Mouse (Mus musculus) kidney, embryonic 14.5 days (tissue): ENCODE results near the gene Unc93a2. TPM values are rescaled to one million over a fixed set of nuclear protein-coding genes. Genes with fewer than 3 reads are reported as not detected.
A peak's percentile ranks its signal among the peaks of the same experiment; 100 is the strongest.
"Not testable (repeated sequence)": the region's sequence is repeated elsewhere in the genome, so short reads cannot be mapped to it uniquely, and the experiment has no call there.

Source experiments
- ATAC-seq: fragments of 200-750 bp; cut with Nextera tagmentation; 2 replicates; pipeline ENCODE4 v1.8.0; 2017; ENCODE audit warnings: moderate number of reproducible peaks, mild to moderate bottlenecking, moderate TSS enrichment, moderate library complexity; ENCODE audit not compliant: low FRiP score, low TSS enrichment
- H3K27ac ChIP-seq: fragments of 300-500 bp; sonication (generic); 2 replicates; pipeline ENCODE4 v1.5.1; 2014; ENCODE audit warnings: low read depth, mild to moderate bottlenecking, low read length, moderate library complexity, mixed read lengths
- H3K27me3 ChIP-seq: fragments of 300-500 bp; sonication (generic); 2 replicates; pipeline ENCODE4 v1.6.1; 2014; ENCODE audit warnings: mild to moderate bottlenecking, low read length; ENCODE audit not compliant: control insufficient read depth, insufficient read depth
- H3K36me3 ChIP-seq: fragments of 300-500 bp; sonication (generic); 2 replicates; pipeline ENCODE4 v1.6.1; 2014; ENCODE audit warnings: low read length, mixed read lengths; ENCODE audit not compliant: control insufficient read depth, insufficient read depth
- H3K4me1 ChIP-seq: fragments of 300-500 bp; sonication (generic); 2 replicates; pipeline ENCODE4 v1.6.1; 2014; ENCODE audit warnings: low read length, mixed read lengths; ENCODE audit not compliant: control insufficient read depth, insufficient read depth
- H3K4me2 ChIP-seq: fragments of 300-500 bp; sonication (generic); replicated peaks from 2 replicates; pipeline ENCODE4 v1.6.1; 2014; ENCODE audit warnings: low read depth, mild to moderate bottlenecking, low read length
- H3K4me3 ChIP-seq: fragments of 300-500 bp; sonication (generic); 2 replicates; pipeline ENCODE4 v1.5.1; 2014; ENCODE audit warnings: mild to moderate bottlenecking, low read length
- H3K9ac ChIP-seq: fragments of 300-500 bp; sonication (generic); 2 replicates; pipeline ENCODE4 v1.6.1; 2014; ENCODE audit warnings: low read depth, mild to moderate bottlenecking, low read length, moderate library complexity
- H3K9me3 ChIP-seq: fragments of 300-500 bp; sonication (generic); 2 replicates; pipeline ENCODE4 v1.6.1; 2016; ENCODE audit warnings: low read length; ENCODE audit not compliant: control insufficient read depth
- WGBS: fragments of 180-500 bp; shearing (Covaris S2); extraction: QIAGEN DNeasy Blood & Tissue Kit; methylation state at CpG from one replicate; pipeline ENCODE4 v1.1.7; 2014; 5-methylcytosine and 5-hydroxymethylcytosine counted together
- polyA plus RNA-seq: library from polyadenylated mRNA; unstranded; fragments of >200 nt; fragmentation: Nextera tagmentation; extraction: Ambion mirVana; gene quantifications from 2 replicates; pipeline ENCODE4 v1.2.1, GENCODE M21; 2014

Unc93a2 gene
- polyA plus RNA-seq, 1 experiment from 2014 or later, result not detected

GRCm38 (mm10) chr17:7396288-7396687, 11.0 kb upstream of the Unc93a2 start:
- WGBS, result no CpG with 5 or more reads among the region's 2 CpGs
- H3K36me3 ChIP-seq, H3K4me1 ChIP-seq, H3K4me3 ChIP-seq, ATAC-seq, H3K4me2 ChIP-seq, H3K27ac ChIP-seq, H3K9ac ChIP-seq, H3K27me3 ChIP-seq, H3K9me3 ChIP-seq: not testable (repeated sequence)

- not testable (repeated sequence) for H3K27me3 ChIP-seq, H3K9ac ChIP-seq, H3K36me3 ChIP-seq, H3K4me3 ChIP-seq, ATAC-seq, H3K27ac ChIP-seq, H3K9me3 ChIP-seq, H3K4me1 ChIP-seq, H3K4me2 ChIP-seq
- WGBS, result 91% methylated on average over 6 of the region's 8 CpGs
Observed at GRCm38 (mm10) chr17:7395671-7396070, 10.4 kb upstream of the Unc93a2 start.

- H3K36me3 ChIP-seq, H3K4me1 ChIP-seq, H3K4me2 ChIP-seq, H3K9me3 ChIP-seq, H3K4me3 ChIP-seq, H3K9ac ChIP-seq, ATAC-seq, H3K27me3 ChIP-seq, H3K27ac ChIP-seq: not testable (repeated sequence)
- 90% methylated on average over 7 of the region's 7 CpGs for WGBS
Observed at GRCm38 (mm10) chr17:7395116-7395515, 9.9 kb upstream of the Unc93a2 start.

GRCm38 (mm10) chr17:7389898-7390297, 4.6 kb upstream of the Unc93a2 start:
- H3K27me3 ChIP-seq, H3K4me1 ChIP-seq, H3K4me3 ChIP-seq, H3K4me2 ChIP-seq, H3K27ac ChIP-seq, H3K9me3 ChIP-seq, ATAC-seq, H3K36me3 ChIP-seq, H3K9ac ChIP-seq: not testable (repeated sequence)
- 81% methylated on average over 7 of the region's 7 CpGs for WGBS

- not testable (repeated sequence) for H3K4me1 ChIP-seq, H3K36me3 ChIP-seq, H3K4me2 ChIP-seq, H3K9ac ChIP-seq, ATAC-seq, H3K27ac ChIP-seq, H3K9me3 ChIP-seq, H3K27me3 ChIP-seq, H3K4me3 ChIP-seq
- 89% methylated on average over 6 of the region's 8 CpGs for WGBS
Observed at GRCm38 (mm10) chr17:7388958-7389356, 3.7 kb upstream of the Unc93a2 start.

- not testable (repeated sequence) for H3K4me3 ChIP-seq, ATAC-seq, H3K9me3 ChIP-seq, H3K27ac ChIP-seq, H3K4me1 ChIP-seq, H3K9ac ChIP-seq, H3K36me3 ChIP-seq, H3K27me3 ChIP-seq, H3K4me2 ChIP-seq
- no CpG with 5 or more reads among the region's 2 CpGs for WGBS
Observed at GRCm38 (mm10) chr17:7388341-7388957, 3.2 kb upstream of the Unc93a2 start.

GRCm38 (mm10) chr17:7386016-7386415, 752 bp upstream of the Unc93a2 start:
- H3K9me3 ChIP-seq, result not testable (repeated sequence)

GRCm38 (mm10) chr17:7383167-7384143, 1.8 kb downstream of the Unc93a2 start:
- H3K36me3 ChIP-seq, H3K27me3 ChIP-seq, H3K4me3 ChIP-seq, H3K9me3 ChIP-seq, H3K9ac ChIP-seq, H3K4me2 ChIP-seq, H3K27ac ChIP-seq, H3K4me1 ChIP-seq: not testable (repeated sequence)
- 0 out of 2 replicates have a peak, but pooled peaks have one; percentile 2 for ATAC-seq
- WGBS, result 59% methylated on average over 7 of the region's 13 CpGs

More at GRCm38 (mm10) chr17:7386016-7386415, 752 bp upstream of the Unc93a2 start:
- ATAC-seq, H3K4me1 ChIP-seq, H3K27me3 ChIP-seq, H3K9ac ChIP-seq, H3K4me3 ChIP-seq, H3K36me3 ChIP-seq, H3K4me2 ChIP-seq, H3K27ac ChIP-seq: not testable (repeated sequence)
- 79% methylated on average over 8 of the region's 8 CpGs for WGBS

GRCm38 (mm10) chr17:7382711-7383110, 2.6 kb downstream of the Unc93a2 start:
- H3K4me1 ChIP-seq, H3K9ac ChIP-seq, H3K4me3 ChIP-seq, H3K4me2 ChIP-seq, H3K27me3 ChIP-seq, H3K27ac ChIP-seq, H3K36me3 ChIP-seq, H3K9me3 ChIP-seq: not testable (repeated sequence)
- ATAC-seq, result peak; percentile 53; the same call in 1 of the 2 replicates
- WGBS, result 54% methylated on average over 1 of the region's 3 CpGs
